Mouse (Mus musculus) WW6 (cell line): ENCODE results near the gene Cdhr5.
"Not testable (repeated sequence)": the region's sequence is repeated elsewhere in the genome, so short reads cannot be mapped to it uniquely, and the experiment has no call there.

Experiments
- DNase-seq: peaks from one replicate; pipeline ENCODE4 v3.0.0-alpha.2; 2013; ENCODE audit warnings: low read depth, low spot score

The Cdhr5 gene

GRCm38 (mm10) chr7:141277701-141278678 lies 1.4 kb upstream of the Cdhr5 start:
- DNase-seq: no peak

GRCm38 (mm10) chr7:141275356-141275755 lies 1.2 kb downstream of the Cdhr5 start:
- DNase-seq: no peak

GRCm38 (mm10) chr7:141270631-141271030 lies 6.0 kb downstream of the Cdhr5 start:
- no peak for DNase-seq

DNA sequence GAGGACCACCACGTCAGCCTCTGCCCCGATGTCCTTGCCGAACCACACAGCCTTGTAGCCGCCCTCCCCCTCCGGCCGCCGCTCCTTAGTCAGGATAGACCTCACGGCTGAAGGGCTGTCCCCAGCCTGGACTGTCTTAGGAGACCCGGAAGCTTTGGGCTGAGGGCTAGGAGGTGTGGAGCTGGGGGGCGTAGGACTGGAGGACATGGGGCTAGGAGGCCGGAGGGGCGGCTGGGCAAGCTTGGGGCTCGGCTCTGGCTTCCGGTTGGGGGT lies 7.4 kb downstream of the Cdhr5 start:
- no peak for DNase-seq

DNA sequence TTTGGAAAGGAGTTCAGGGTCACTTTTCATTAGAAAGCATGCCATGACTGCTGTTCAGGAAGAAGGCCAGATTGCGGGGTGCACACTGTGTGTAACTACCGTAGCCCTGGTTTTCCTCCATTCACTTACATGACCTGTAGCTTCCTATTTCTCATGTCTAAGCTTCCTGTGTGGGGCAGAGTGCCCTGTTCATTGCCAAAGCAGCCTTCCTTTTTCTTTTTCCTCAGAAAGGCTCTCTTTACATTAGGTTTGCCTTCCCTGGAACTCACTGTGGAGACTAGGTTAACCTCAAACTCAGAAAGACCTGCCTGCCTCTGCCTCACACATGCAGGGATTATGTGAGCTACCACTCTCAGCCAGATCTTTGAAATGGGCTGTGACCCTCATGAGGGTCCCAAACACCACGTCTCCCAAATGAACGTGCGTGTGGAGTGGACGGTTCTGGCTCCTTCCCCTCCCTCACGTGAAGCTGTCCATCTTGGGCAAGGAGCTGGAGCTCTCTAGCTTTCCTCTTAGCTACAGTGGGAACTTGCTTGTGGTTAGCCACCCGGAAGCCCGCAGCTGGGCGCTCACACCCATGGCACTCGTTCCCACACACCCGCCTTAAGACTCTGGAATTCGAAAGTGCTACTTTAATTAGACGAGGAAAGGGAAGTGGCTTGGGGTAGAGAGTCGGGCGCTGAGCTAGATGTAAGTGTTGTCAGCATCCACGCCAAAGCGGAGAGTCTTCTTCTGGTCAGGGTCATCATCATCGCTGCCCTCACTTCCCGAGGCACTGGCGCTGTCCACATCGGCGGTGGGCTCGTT lies 7.9 kb downstream of the Cdhr5 start:
- no peak for DNase-seq

DNA sequence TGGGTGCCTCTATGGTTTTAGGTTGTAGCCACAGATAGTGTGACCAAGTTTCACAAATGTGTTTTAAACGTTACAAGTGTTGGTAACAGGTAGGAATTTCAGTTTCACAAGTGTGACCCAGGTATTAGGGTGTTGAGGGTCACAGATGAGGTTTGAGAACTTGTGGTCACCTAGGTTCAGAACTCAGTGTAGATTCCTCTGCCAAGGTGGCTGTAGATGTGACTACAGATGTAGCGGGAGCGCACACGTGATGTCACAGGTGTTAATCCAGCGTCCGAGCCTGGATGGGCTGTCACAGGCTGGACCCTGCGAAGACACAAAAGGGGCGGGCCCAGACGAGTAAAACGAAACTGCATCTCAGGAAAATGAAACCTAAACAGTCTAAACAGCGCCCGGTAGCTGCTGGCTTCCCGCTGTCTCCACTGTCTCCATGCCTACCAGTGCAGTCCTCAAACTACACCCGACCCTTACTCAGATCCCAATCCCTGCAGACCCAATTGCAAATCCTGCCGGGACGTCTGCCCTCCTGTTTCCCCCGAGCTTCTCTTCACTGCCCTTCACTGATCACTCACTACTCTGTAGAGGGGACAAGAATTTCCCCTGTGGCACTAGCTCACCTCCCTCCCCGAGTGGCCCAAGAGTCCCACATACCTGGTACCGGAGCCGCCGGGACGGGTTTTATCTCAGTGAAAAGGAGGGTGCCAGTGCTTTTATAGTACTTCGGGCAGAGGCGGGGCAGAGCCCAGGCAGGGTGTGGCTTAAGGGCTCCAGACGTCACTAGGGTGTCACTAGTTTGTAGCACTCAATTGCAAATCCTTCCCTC lies 10.6 kb downstream of the Cdhr5 start, which contains the start of gene Irf7:
Gene Irf7 (minus strand): TSS at position 743 of the 823 bp plus-strand sequence.
- DNase-seq: no peak

- no peak for DNase-seq
Observed at GRCm38 (mm10) chr7:141265411-141265738, 11.2 kb downstream of the Cdhr5 start.

DNA sequence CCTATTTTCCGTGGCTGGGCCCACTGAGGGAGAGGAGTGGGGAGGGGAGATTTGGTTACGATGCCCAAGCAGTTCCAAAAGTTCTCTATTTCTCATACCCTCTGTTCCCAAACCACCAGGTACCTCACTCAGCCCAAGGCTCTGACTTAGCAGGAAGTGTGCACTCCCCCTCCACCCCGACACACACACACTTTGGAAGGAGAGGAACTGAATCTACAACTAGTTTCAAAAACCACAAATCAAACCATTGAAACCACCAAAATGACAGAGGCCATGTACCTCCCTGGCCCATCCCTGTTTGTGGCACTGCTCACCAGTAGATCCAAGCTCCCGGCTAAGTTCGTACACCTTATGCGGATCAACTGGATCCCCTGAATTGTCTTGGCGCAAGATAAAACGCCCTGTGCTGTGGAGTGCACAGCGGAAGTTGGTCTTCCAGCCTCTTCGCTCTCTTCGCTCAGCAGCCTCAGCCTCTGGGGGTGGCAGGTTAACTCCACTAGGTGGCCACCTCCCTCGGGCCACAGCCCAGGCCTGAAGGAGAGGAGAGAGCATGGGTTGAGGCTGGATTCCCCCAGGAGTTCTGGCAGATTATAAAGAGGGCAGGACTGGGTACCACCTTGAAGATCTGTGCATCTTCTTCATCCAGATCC lies 11.7 kb downstream of the Cdhr5 start:
- no peak for DNase-seq

DNA sequence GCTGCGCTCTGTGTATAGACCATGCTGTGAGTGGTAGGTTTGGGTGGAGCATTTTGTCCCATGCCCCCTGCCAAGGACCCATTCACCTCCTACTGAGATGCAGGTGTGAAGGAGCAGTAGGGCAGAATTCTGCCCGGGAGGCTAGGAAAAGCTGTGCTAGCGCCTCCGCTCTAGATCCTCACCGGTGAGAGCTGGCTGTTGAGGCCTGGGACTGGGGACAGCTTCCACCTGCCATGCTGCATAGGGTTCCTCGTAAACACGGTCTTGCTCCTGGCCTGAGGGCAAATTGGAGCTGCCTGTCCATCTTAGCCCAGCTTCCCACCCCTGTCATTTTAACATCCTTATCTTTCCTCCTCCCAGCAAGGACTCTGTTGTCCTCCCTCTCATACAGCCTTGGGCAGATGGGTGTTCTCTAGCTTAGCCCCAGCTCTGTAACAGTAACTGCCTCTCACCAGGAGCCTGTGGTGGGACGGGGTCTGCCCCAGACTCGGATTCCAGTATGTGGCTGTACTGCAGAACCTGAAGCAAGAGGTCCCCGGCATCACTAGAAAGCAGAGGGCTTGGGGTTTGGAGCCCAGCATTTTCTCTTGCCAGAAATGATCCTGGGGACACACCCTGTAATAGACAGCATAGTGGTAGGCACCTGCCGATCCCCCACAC lies 12.4 kb downstream of the Cdhr5 start:
- no peak for DNase-seq

DNA sequence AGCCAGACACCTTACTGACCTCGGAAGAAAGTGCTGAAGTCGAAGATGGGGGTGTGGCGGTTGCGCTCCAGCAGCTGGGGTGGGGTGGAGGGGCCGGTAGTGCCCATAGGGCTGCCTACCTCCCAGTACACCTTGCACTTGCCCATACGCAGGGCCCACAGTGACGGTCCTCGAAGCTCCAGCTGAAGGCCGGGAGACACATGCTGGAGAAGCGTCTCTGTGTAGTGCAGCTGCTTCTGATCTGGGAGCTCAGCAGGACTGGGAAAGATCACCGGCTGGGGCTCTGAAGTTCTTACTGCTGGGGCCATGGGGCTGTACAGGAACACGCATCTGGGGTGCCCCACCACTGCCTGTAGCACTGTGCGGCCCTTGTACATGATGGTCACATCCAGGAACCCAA lies 12.9 kb downstream of the Cdhr5 start:
- no peak for DNase-seq

DNA sequence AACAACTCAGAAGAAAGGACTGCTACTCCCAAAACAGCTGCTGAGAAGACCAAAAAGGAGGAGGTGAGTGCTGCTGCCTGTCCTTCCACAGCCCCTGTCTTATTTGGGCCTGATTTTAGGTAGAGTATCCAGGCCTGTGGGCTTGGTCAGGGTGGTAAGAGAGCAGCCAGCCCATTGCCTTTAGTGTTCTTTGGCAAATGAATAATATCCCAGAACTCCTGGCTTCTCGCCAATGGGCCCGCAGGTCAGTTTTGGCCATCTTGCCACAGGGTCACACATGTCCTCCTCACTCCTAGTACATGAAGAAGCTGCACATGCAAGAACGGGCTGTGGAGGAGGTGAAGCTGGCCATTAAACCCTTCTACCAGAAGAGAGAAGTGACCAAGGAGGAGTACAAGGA lies 15.1 kb downstream of the Cdhr5 start:
- no peak for DNase-seq

DNA sequence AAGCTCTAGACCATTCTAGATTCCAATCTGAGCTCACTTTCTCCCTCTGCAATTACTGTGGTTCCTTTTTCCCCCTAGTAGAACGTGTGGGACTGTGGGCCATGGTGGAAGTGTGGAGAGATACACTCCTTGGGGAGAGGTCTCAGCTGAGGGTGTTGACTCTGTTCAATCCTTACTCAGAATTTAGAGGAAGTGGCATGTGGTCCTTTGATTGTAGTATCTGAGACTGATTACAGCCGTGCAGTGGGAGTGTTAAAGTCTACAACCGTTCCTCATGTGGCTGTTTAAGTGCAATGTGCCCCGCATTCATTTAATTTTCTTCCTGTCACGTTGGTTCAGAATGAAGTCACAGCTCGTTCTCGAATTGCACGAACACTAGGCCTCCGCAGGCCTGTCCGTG lies 20.4 kb downstream of the Cdhr5 start:
- DNase-seq: no peak

GRCm38 (mm10) chr7:141250486-141250885 lies 26.1 kb downstream of the Cdhr5 start:
- DNase-seq: not testable (repeated sequence)

DNA sequence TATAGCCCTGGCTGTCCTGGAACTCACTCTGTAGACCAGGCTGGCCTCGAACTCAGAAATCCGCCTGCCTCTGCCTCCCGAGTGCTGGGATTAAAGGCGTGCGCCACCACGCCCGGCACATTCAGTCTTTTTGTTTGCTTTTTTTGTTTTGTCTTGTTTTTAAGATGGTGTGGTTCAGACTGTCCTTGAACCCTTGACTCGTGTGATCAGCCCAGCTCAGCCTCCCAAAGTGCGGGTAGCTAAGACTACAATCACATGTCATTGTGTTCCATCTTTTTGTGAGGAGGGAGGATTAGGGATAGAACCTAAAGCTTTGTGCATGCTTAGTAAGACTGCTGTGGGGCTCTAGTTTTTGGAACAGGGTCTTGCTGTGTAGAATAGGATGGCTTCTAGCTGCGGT lies 45.0 kb downstream of the Cdhr5 start:
- DNase-seq: no peak

GRCm38 (mm10) chr7:141231111-141231510 lies 45.5 kb downstream of the Cdhr5 start:
- DNase-seq: no peak

- DNase-seq: no peak
Observed at GRCm38 (mm10) chr7:141230570-141230969, 46.0 kb downstream of the Cdhr5 start.

- no peak for DNase-seq
Observed at GRCm38 (mm10) chr7:141229702-141230101, 46.9 kb downstream of the Cdhr5 start.

GRCm38 (mm10) chr7:141228279-141229067 lies 48.1 kb downstream of the Cdhr5 start, which contains the start of gene Phrf1:
Phrf1 (plus strand) TSS chr7:141228784.
- peak; percentile 67 for DNase-seq

- no peak for DNase-seq
Observed at GRCm38 (mm10) chr7:141227796-141228195, 48.8 kb downstream of the Cdhr5 start.

GRCm38 (mm10) chr7:141226535-141226934 lies 50.1 kb downstream of the Cdhr5 start:
- no peak for DNase-seq
